Mouse (Mus musculus) mature B cell (primary cell): Measurements from ENCODE around the gene Camk1d.

ENCODE experiments used
- in situ Hi-C: fragments of 300-500 bp; cut with MboI; formaldehyde crosslinking; loops from 2 replicates; pipeline ENCODE4 v1.14.3; 2019

Camk1d gene

DNA sequence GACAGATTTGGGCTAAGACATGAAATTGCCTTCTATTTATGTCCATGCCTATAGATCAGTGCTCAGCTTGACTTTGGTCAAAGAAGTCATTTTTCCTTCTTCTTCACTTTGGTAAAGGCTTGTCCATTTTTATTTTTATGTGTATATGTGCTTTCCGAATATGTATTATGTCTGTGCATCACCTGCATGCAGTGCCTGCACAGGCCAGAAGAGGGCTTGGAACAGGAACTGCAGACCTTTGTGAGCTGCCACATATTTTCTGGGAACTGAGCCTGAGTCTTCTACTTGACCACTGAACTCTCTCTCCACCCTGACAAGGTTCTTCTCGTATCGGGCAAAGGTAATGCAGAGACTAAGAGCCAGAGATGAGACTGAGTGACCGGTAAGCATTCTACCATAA, 236.1 kb downstream of the Camk1d start:
- in situ Hi-C loops = no loop called here

DNA sequence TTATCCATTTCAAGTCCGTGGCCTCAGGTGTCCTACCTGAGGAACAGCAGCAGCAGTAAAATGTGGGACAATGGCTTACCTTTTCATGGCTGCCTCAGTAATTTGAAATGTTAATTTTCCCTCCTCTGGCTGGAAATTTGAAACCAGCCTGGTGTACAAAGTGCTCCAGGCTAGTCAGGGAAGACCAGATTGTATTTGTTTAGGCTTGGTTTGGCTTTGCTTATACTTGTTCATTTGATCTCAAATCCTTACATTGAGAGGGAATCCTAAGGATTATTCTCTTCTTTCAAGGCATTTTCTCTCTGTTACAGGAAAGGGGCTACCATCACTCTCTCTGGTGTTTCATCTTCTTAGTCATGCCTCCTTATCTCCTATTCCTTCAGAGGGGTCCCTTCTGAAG, 236.8 kb downstream of the Camk1d start:
- in situ Hi-C loops = no loop called here

DNA sequence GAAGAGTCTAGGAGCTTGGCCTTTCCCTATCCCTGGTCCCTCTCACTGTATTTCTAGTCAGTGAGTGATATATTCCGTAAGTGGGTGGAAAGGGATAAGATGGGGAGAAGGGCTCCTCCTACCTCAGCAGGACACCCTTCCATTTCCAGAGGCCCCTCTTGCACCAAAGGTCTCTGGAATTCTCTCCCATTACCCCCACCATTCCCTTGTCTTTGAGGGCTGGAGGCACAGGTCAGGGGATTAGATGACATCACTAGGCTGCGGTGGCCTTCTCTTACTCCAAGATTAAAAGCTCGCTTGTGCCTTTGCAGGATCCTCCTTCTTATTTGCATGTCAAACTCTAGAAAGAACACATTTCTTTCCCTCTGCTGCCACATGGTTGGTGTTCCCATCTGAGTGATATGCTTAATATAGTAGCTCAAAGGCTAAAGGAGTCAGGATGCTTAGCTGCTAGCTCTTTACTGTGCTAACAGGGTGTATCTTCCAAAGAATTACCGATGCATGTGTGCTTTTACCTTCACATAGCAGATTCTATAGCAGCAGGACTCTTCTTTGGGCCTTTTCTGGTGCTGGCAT, 244.9 kb downstream of the Camk1d start:
- in situ Hi-C loops = no loop called here

DNA sequence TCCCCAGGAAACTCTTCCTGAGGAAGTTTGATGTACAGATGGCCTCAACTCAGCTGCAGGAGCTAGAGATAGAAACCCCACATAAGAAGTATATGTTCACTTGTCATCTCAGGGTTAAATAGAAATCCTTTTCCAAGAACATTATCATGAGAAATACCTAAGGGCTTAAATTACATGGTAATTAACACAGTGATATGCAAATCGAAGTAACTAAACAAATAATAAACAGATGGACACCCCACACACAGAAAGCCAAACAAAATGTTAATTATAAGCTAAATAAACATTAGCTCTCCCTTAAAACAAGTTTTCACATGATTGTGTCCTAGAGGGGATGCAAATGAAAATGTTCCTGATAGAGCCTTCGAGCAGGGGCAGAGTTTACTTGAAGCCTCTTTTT, 246.8 kb downstream of the Camk1d start:
- in situ Hi-C loops = no loop called here

GRCm38 (mm10) chr2:5458671-5459235, 255.6 kb downstream of the Camk1d start:
- in situ Hi-C loops = loop anchor here (10.0 kb wide), 1 partner anchor 356 kb away; no protein-coding TSS in a partner anchor

GRCm38 (mm10) chr2:5458075-5458494, 256.2 kb downstream of the Camk1d start:
- in situ Hi-C loops = loop anchor here (10.0 kb wide), 1 partner anchor 357 kb away; no protein-coding TSS in a partner anchor

GRCm38 (mm10) chr2:5456108-5456507, 258.2 kb downstream of the Camk1d start:
- in situ Hi-C loops = loop anchor here (10.0 kb wide), 1 partner anchor 359 kb away; no protein-coding TSS in a partner anchor

DNA sequence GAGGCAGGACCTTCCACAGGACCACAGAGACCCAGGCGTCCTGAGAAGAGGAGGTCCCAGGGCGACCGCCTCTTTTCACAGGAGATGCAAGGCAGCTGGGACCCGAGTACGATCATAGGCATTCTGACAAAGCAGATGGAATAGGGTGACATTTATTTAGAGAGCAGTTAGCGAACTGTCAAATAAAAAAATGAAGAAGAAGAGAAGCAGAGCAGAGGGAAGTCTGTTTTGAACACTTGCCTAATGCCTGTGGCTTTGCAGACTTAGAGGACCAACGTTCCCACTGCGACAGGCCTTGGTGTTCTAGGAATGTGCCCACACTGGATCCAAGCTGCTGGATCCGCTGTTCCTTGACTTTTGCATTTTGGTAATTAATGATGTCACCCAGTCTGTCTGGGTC, 259.5 kb downstream of the Camk1d start:
- in situ Hi-C loops = loop anchor here (10.0 kb wide), 1 partner anchor 360 kb away; no protein-coding TSS in a partner anchor

DNA sequence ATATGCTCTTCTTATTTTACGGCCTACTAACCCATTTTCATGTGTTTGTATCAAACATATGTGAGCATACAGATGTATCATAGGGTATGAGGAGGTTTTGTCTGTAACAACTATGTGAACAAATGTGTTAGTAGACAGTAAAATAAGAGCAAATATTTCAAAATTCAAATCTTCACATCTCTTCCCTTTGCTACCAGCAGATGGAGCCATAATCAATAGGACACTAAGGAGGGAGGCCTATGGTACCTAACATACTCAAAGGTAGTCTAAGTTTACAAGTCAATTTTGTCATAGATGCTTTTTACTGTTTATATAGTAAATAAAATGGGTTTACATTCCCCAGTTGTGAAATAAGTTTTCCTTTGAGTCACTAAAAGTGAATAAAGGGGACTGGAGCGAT, 262.7 kb downstream of the Camk1d start:
- in situ Hi-C loops = loop anchor here (10.0 kb wide), 1 partner anchor 363 kb away; no protein-coding TSS in a partner anchor

GRCm38 (mm10) chr2:5445357-5445756, 269.0 kb downstream of the Camk1d start:
- in situ Hi-C loops = no loop called here

DNA sequence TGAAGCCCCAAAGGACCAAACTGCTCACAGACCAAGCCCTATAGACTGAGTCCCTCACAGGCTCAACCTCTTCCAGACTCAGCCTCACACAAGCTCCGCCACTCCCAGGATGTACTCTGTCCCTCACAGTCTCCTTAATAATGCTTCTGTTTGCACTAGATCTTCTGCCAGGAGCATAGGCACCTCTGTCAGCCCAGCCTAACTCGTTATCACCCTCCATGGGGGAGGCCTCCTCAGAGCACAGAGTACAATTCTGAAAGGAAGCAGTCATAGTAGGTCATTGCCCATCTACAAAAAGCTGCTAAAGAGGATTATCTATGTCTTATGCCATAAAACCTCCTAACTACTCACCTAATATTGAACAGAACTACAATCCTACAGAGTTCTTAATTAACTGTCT, 276.6 kb downstream of the Camk1d start:
- in situ Hi-C loops = no loop called here

- in situ Hi-C loops = no loop called here
Measured at GRCm38 (mm10) chr2:5435587-5436253, 278.6 kb downstream of the Camk1d start.

GRCm38 (mm10) chr2:5431309-5431708, 283.0 kb downstream of the Camk1d start:
- in situ Hi-C loops = no loop called here

DNA sequence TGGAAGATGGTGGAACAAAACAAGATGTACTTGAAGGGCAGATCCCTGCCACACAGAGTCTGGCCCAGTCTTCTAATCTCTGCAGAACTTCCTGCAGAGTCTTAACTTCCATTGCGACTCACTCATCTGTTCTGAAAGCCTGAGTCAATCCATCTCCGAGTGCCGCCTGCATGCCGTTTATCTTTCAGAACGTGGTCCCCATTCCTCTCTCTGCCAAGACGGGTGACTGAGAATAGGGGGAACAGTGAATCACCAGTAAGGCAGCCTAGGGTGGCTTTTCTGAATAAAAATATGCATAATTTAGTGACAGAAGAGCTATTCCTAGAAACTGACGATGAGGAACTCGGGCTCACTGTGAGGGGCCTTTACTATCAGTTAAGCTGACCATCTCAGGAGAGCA, 284.4 kb downstream of the Camk1d start:
- in situ Hi-C loops = no loop called here

DNA sequence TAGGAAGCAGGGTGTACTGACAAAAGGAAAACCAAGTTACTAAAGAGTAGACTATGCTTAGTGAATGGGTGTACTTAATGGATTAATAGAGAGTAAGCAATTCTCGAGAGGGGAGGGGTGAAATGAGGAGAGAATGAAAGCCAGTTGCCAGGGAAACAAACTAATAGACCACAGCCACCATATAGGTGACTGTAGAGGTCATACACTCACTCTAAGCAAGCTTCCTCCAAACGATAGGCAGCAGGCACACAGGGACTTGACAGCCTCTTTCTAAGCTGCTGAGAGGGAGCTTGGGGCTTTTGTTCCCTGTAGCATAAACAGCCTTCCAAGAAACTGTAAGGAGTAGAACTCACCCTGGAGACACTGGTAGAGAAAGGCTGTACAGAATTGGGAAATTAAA, 288.2 kb downstream of the Camk1d start:
- in situ Hi-C loops = no loop called here

- in situ Hi-C loops = no loop called here
Measured at GRCm38 (mm10) chr2:5425612-5426011, 288.7 kb downstream of the Camk1d start.

DNA sequence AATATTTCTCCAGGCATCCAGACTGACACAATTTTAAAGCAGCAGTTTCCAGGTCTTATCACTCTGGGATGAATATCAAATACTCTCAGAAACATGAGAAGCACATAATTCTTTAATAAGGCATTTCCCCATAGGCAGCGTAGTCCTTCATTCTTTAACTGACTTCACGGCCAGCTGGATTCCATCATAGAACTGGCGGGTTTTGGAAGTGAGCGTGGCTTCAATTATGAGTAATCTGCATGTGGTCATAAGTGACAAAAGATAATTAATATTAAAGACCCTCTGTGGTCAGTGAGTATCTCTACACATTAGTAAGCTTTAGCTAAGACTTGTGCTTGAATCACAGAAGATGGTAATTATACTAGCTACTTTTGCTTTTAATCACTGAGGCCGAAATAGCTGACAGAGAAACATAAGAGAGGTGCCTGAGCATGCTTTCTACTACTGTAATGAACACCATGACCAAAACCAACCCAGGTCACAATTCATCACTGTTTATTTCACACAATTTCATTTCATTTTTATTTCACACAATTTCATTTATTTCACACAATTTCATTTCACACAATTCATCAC, 293.6 kb downstream of the Camk1d start:
- in situ Hi-C loops = no loop called here

- in situ Hi-C loops = no loop called here
Measured at GRCm38 (mm10) chr2:5418802-5419201, 295.5 kb downstream of the Camk1d start.

DNA sequence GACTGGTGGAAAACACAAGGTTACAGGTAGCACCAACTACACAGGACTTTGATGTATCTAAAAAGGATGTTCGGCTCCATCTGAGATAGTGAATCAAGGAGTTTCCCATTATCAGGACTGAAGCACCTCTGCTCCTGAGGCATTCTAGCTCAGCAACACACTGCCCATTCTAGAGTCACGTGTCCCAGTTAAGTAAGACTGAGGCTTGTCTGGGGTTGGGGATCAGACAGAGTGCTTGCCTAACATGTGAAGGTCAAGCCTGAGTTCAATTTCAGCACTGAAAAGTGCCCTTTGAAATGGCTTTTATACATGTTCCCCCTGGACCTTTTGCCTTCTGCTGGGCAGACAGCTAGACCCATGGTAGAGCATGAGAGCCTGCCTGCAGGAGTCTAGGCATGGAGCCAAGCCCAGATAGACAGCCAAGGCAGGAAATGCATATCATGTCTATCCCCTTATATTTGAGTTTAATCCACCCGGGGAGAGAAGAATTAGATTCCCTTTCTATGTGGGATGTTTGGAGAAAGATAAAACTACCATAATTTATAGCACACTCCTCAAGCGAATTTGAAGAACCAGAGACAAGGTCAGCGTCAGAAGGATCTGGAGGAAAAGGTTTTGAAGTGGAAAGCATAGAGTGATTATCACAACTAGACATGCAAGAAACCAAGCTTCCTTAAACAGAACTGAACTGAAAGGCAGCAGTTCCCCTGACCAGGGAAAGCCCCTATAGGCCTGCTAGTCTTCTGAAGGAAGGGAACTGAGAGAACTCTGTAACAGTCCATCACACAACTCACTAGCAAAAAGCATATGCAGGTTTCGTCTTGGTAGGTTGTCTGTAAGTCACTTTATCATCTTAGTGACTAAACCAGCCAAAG, 296.9 kb downstream of the Camk1d start:
- in situ Hi-C loops = no loop called here

GRCm38 (mm10) chr2:5411774-5412173, 302.5 kb downstream of the Camk1d start:
- in situ Hi-C loops = no loop called here

- in situ Hi-C loops = no loop called here
Measured at GRCm38 (mm10) chr2:5403850-5404249, 310.5 kb downstream of the Camk1d start.

DNA sequence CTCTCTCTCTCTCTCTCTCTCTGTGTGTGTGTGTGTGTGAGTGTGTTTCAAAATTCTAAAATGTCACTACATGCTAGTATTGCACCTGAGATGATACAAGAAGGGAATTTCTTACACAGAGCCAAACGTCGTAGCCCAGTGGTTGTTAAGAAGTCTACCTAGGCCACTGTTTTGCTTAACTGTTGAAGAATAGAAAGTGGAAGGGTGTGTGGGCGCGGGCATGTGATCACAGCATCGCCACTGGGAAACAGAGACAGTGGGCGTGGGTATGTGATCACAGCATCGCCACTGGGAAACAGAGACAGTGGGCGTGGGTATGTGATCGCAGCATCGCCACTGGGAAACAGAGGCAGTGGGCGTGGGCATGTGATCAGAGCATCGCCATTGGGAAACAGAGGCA, 312.3 kb downstream of the Camk1d start:
- in situ Hi-C loops = no loop called here
